Mouse (Mus musculus) left cerebral cortex, postnatal 4 days (tissue): ENCODE measurements around the gene 1700015F17Rik. TPM values are rescaled to one million over a fixed set of nuclear protein-coding genes. Genes with fewer than 3 reads are reported as not detected.

ENCODE experiments used
- DNase-seq: peaks from one replicate; pipeline ENCODE4 v3.0.0-alpha.2; 2022
- intact Hi-C: fragments of 180-260 bp; cut with DNase I; formaldehyde crosslinking; loops from one replicate; pipeline ENCODE4 v1.15.1; 2025
- total RNA-seq, 2 experiments: library from RNA; stranded (reverse); gene quantifications; 2 replicates each; pipeline ENCODE4 v1.2.3; 2021

The 1700015F17Rik gene
- total RNA-seq, 2 experiments from 2014 or later = not detected

DNA sequence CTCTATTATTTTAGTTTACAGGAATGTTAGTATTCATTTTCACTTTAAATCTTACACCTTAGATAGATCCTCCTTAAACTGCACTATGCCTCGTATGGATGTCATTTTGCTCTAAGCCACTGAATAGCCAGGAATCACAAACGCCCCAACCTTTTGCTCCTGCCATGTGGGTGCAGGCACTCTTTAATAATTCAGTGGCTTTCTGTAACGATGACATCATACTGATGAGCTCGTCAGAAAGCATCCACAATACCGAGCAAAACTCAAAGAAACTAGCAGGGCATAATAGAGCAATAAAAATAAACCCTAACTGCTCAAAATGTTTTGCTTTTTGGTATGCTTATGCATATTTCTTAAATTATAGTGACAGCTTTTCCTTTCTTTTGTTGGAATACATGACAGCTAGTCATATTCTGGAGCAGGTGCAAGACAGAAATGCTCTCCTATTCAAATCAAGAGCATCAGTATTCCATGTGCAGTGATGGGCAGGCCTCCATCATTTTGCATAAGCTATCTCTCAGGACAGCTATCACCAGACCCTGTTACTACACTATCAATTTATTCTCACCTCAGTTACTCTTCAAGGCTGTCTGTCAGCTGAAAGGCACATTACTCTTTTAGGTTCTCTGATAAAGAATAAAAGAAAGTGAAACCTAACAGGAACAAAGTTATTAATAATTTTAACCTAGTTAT lies 47.1 kb downstream of the 1700015F17Rik start:
- intact Hi-C loops = no loop called here
- no peak for DNase-seq

GRCm38 (mm10) chr5:5423723-5424171 lies 55.2 kb downstream of the 1700015F17Rik start:
- intact Hi-C loops = no loop called here
- no peak for DNase-seq

DNA sequence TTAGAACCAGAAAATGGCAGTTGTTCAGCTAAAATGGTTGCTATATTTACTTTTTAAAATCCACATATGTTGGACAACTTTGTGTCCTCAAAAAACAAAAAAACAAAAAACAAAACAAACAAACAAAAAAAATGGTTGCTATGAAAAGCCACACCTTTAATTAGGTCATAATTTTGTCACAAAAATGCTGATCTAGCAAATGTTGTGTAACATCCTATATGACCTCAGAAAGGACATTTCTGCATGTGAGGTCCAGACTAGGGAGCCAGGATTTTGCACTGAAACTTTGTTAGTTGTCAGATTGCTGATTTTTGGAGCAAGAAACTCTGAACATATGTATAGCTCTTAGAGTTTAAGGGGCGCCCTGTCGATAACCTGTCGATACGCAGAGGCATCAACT lies 55.9 kb downstream of the 1700015F17Rik start:
- DNase-seq = no peak
- intact Hi-C loops = no loop called here

DNA sequence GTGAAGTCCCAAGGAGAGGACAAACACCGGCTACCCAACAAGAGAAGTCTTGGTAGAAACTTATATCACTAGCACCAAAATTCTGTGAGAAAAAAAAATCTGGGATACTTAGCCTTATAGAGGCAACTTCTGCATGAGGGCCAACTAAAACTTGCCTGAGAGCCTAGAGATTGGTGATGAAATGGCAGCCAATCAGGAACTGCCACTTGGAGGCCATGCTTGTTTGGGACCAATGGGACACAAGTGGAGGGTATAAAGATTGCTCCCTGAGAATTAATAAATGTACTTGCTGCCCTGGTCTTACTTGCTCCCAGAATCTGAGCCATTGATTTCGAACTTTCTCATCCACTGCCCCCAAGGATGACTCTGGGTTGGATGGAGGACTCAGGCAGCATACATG lies 57.5 kb downstream of the 1700015F17Rik start:
- intact Hi-C loops = no loop called here
- no peak for DNase-seq

DNA sequence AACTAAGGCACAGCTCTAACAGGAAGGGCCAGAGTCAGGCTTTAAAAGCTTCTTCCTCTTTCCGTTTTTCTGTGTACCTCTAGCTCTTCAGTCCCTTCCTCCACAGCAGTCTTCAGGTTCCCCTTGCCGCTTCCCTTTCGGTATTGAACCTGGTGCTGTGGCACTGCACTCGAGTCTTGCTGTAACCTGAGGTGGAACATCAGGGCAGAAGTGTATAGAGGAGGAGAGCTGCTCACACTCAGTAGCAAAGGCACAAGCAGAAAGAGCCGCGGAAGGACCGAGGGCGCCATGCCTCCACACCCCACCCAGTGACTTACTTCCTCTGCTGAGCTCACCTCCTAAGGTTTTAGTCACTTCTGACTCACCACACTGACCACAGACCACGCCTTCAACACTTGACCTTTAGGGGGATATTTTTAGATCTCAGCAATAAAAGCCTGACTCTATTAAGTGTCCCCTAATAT lies 58.9 kb downstream of the 1700015F17Rik start, which contains the start of gene Cdk14:
Cdk14 (minus strand) TSS at position 321 of the 464 bp plus-strand sequence.
- intact Hi-C loops = no loop called here
- no peak for DNase-seq

DNA sequence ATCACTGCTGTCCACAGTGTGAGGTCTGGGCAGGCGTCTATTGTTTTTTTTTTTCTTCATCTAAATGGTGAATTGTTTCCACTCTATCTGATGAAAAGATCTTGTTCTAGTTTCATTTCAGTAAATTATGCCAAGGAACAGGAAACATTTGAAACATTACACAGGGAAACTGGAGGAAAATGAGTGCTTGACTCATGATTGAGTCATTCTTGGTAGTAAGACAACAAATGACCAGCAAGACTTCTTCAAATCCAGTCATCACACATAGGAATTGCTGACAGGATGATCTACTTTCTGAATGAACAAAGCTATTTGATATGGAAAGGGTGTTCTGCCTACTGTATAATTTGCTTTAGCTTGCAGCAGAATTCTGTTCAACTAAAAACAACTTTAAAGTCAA lies 59.7 kb downstream of the 1700015F17Rik start:
- intact Hi-C loops = no loop called here
- no peak for DNase-seq

GRCm38 (mm10) chr5:5414835-5415234 lies 64.1 kb downstream of the 1700015F17Rik start:
- DNase-seq = no peak
- intact Hi-C loops = no loop called here

DNA sequence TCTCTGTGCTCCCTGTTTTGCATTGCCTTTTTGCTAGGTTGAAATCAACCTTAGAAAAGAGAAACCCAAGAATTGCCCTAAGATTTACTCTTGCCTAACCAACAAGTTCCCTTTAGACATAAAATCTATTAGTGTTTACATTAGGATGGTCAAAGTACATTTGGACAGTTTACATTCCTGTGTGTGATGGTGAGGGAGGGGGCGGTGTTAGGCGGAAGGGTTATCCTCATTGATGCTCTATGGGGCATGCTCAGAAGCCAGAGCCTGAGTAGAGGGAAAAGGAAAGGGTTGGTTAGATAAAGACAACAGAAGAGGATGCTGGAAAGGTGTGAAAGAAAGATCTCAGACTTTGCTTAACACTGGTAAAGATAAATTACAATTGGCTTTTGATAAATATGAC lies 67.1 kb downstream of the 1700015F17Rik start:
- DNase-seq = no peak
- intact Hi-C loops = no loop called here

DNA sequence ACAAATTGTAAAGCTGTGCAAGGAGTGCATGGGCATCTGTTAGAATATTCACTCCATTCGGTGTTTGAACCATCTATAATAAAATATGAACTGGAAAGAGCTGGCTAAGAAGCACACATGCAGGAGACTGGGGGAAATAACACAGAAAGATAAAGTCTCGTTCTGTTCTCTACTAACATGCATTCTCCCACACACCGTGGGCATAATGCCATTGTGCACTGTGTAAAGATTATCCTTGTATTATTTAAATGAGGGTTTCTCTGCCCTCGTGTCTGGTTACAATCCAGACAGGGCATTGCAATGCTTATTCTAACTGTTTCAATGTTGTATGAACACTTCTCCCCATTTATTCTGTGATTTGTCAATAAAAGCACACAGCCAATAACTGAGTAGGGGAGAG lies 77.0 kb downstream of the 1700015F17Rik start:
- no peak for DNase-seq
- intact Hi-C loops = no loop called here

GRCm38 (mm10) chr5:5392786-5393185 lies 86.2 kb downstream of the 1700015F17Rik start:
- no peak for DNase-seq
- intact Hi-C loops = no loop called here

Other genes starting within 250 kb of the 1700015F17Rik start
- 10 to 100 TPM; 84.2 to 92.2 TPM for gene Cdk14, start 58.8 kb downstream of the 1700015F17Rik start, total RNA-seq
- gene Cldn12, start 35.8 kb upstream of the 1700015F17Rik start, total RNA-seq = 10 to 100 TPM; 21.7 to 23.8 TPM
- gene Gtpbp10, start 80.4 kb upstream of the 1700015F17Rik start, total RNA-seq = 10 to 100 TPM; 11.4 to 13.3 TPM
- gene Gm8773, start 94.7 kb upstream of the 1700015F17Rik start, total RNA-seq = 1 to 10 TPM; 6.5 to 8.2 TPM
- 10 to 100 TPM; 13.8 to 20.1 TPM for gene Cfap69, start 185.1 kb upstream of the 1700015F17Rik start, total RNA-seq
- 1 to 10 TPM; 3.3 to 4.1 TPM for gene Steap2, start 215.4 kb upstream of the 1700015F17Rik start, total RNA-seq